Mouse (Mus musculus) G1E (cell line): Measurements from ENCODE around the gene Prm1.

Source experiments
- CTCF ChIP-seq: IDR thresholded peaks from 2 replicates; pipeline ENCODE4 v1.5.1; 2012; ENCODE audit warnings: low read depth, low read length, inconsistent platforms, mixed read lengths
- GATA1 ChIP-seq: IDR thresholded peaks from 2 replicates; pipeline ENCODE4 v1.6.1; 2012; ENCODE audit warnings: borderline replicate concordance, low read length, inconsistent platforms, mixed read lengths
- GATA2 ChIP-seq: IDR thresholded peaks from 2 replicates; pipeline ENCODE4 v1.6.1; 2012; ENCODE audit warnings: low read depth, low read length, inconsistent platforms, borderline replicate concordance
- POLR2AphosphoS5 ChIP-seq: IDR thresholded peaks from 2 replicates; pipeline ENCODE4 v1.6.1; 2012; ENCODE audit warnings: low read depth, low read length, inconsistent platforms; ENCODE audit not compliant: insufficient replicate concordance
- TAL1 ChIP-seq: conservative IDR thresholded peaks from 2 replicates; pipeline ENCODE4 v1.6.1; 2012; ENCODE audit warnings: low read depth, low read length, inconsistent platforms, mixed read lengths

DNA sequence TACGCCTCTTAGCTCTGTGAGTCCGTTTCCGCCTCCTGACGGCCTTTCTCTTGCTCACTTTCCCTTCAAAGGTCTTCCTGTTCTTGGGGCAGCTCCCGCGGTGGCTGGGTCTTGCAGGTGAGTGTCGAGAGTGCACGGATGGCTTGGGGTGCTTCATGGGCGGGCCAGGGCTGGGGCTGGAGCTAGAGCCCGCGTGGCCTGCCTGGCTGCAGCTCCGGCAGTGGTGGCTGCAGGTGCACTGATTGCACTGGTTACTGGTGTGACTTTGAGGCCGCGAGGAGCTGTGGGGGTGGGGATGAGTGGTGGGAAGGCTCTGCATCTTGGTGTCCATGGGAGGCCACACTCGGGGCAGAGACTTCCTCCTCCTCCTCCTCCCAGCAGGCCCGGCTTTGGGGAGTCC lies 17.4 kb downstream of the Prm1 start, which contains the start of gene Tnp2:
- TF ChIP-seq GATA1 (no peak), CTCF (no peak), TAL1 (no peak), GATA2 (no peak), POLR2AphosphoS5 (no peak)
